Mouse (Mus musculus) adrenal gland, adult (tissue): ENCODE measurements around the gene Ndufb2.
A peak's percentile ranks its signal among the peaks of the same experiment; 100 is the strongest.

Source experiments
- DNase-seq, 2 experiments: peaks; one replicate each; pipeline ENCODE4 v3.0.0; 2022 to 2023; ENCODE audit warnings: low spot score in 1 of 2; ENCODE audit not compliant: inconsistent age in 2 of 2

Ndufb2 gene

DNA sequence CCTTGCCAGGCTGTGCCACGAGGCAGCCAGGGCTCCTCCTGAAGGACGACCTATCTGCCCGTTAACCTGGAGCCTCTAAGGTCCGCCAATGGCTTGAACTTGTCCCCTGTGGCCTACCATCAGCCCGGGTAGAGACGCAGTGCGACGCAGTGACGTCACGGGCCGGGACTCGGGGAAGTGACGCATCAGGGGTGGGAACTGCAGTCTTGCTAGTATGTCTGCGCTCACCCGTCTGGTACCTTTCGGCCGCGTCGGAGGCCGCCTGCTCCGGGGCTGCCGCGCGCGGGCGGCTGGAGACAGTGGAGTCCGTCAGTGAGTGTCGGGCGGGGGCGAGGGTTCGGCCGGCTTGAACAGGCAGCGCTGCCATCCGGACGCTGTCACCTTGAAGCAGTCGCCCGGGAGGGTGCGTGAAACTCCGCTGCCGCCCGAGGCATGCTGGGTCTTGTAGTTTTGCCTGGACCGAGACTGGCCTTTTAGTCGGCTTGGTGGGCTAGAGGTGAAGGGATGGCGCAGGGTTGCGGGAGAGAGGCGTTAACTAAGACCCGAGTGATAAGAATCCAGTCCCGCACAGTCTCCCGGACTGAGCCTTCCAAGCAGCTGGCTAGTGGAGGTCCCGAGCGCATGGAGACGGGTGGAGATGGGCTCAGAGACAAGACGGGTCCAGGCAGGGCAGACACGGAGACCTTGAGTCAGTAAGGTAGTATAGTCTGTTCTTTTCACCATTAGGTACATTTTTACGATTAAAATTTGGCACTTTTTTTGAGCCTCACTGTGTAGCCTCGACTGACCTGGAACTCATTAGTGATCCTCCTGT is at the start of gene Ndufb2:
Gene Ndufb2 (plus strand): TSS at position 174 of the 814 bp plus-strand sequence.
- DNase-seq: peak; percentile 96 to 99

DNA sequence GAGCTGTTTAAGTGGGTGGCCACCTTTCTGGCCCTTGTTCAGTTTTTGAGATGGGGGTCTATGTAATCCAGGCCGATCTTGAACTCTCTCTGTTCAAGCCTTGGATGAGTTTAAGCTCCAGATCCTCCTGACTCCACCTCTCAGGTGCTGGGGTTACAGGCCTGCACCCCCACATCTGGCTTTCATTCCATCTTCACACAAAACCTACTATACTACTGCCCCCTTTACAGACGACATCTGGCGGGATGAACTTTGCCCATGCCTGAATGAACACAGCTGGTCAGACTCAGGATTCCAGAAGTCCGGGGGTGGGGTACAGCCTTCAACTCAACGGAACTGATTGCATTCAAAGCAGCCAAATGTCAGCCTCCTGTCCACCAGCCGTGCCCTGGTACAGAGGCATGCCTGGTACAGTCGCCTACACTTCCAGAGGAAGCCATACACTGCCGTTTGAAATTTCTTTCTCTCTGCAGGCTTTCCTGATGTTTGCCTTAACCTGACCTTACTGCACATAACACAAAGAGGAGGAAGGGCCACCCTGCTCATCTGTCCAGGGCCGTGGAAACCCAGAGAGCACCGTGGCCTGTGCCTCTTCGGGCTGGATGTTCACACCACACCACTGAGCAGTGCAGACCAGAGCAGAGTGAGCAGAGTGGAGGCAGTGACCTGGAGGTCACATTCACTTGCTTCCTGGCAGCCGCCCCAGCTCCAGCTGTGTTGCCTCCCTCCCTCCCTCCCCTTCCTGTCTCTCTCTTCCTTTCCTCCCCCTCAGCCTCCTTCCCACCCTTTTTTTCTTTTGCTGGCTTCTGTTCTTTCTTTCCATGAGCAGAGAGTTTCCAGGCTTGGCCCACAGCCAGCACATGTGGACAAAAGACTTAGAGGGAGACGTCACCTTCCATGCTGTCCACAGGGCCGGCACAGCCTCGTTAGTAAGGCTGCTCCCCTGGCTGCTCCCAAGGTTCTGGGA is 49.5 kb upstream of the Ndufb2 start:
- peak; percentile 65 to 75 for DNase-seq

DNA sequence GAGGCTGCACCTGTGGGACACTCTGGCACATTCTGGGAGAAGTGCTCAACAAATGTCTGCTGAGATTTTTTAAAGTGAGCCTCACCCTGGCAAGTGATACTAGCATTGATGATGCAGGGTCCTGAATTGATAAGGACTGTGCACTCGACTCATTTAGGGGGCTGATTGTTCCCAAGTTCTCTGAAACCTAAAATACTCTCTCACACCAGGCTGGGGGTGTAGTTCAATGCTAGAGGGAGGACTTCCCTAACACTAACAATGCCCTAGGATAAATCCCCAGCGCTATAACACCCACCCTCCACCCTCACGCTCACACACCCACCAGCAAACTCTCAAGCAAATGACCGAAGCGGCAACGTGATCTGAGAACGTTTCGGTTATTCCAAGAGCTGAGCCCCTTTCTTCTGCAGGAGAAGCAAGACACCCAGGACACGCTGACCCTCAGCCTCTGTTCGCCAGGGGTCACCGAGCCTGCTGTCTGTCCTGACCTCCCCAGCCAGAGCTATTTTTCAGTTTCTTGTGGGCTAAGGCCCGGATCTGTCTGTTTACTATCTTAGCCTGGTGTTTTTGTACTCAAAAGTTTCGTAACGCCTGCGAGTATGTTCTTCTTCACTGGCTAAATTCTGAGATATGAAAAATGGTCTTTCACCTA is 48.5 kb upstream of the Ndufb2 start:
- no peak for DNase-seq

DNA sequence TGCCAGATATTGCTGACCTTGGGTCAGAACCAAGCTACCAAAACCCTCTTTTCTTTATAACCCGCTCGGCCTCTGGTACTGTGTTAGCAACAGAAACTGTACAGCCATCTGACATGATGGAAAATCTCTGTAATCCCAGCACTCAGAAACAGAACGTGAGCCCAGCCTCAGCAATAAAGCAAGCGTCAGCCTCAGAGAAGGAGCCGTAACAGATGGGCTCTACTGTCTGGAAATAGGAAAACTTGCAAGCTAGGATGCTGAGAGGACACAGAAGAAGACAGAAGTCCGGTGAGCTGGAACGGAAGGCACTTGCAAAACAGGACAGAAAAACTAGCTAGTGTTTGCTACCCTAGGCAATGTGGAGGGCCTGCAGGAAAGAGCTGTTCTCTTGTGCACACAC is 46.9 kb upstream of the Ndufb2 start:
- no peak for DNase-seq

DNA sequence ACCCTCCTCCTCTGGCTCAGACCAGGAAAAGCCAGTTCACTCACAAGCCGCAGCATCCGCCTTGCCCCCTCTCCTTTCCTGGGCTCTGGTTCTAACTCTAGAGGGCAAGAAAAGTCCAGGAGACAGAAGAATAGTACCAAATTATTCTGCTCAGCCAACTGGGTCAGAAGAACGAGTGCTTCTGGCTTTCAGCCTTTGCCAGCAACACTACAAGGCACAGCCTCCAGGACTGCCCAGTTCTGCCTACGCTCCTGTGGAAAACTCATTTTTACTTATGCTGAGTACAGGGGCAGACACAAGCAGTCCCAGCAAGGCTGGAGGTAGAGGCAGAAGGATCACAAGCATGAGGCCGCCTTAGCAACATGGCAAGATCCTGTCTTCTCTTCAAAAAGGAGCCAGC is 44.3 kb upstream of the Ndufb2 start:
- DNase-seq: no peak

DNA sequence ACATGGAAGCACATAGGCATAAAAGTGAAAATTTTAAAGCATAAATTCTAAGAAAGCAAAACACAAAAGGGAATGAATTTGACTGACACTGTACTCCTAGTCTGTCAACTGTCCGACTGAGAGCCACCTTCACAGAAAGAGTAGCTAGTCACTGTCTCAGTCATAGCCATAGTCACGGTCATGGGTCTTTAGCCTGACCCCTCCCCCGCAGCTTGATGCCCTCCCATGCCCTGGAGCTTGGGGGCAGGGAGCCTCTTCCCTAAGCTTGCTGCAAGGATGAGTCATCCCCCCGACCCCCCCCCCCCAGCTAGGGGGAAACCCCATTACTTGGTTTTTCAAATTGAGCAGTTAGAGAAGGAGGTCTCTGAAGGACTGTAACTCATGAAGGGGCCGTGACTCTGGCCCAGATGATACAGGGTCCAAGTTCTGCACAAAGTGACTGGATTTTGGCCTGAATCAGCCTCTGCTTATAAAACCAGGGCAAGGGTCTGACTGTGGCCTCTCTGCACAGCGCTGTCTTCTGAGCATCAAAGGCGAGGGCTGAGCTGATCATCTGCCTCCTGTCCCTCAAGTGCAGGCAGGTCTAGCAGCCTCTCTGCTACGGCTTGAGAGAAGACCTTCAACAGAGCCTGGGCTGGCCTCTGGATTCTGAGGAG is 40.3 kb upstream of the Ndufb2 start:
- peak; percentile 47 to 63 for DNase-seq

DNA sequence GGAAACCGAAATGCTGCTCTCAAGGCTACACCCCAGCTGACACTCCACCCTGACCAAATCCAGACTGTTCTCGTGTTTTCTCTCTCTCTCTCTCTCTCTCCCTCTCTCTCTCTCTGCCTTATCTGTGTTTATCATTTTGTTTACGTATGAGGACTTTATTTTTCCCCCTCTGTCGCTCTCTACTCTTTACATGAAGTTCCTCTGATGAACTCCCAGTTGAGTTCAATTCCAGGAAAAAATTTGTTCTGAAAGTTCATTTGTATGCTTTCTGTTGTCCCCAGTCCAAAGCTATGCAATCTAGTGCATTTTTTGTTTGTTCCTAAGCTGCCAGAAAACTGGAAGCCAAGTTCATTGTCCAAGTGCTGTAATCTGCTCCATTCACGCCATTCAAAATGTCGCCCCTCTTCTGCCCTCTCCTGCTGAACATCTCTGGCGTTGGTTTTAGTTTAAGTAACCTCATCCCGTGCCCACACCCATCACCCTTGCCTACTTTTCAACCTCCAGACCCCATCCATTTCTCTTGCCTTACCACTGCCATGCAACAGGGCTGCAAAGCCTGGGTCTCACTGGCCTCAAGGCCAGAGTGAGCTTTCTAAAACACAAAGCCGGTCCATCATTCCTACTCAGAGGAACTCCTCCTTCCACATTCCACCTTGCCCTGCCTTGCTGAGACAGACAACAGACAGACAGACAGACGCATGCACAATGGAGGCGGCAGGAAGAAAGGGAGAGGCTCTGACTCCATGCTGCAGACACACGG is 37.3 kb upstream of the Ndufb2 start:
- no peak for DNase-seq

DNA sequence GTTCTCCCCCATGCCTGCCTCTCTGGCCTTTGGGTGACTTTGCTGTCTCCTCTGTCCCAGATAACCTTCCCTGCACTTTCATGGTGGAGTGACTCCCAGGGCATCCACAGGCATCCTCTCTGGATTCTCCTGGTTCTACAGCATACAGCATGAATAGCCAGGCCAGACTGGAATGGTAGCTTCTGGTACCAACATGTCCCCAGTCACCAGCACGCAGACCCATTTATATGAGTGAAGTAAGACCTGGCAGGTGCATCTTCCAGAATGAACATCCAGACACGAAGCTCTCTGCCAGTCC is 36.8 kb upstream of the Ndufb2 start:
- no peak for DNase-seq

DNA sequence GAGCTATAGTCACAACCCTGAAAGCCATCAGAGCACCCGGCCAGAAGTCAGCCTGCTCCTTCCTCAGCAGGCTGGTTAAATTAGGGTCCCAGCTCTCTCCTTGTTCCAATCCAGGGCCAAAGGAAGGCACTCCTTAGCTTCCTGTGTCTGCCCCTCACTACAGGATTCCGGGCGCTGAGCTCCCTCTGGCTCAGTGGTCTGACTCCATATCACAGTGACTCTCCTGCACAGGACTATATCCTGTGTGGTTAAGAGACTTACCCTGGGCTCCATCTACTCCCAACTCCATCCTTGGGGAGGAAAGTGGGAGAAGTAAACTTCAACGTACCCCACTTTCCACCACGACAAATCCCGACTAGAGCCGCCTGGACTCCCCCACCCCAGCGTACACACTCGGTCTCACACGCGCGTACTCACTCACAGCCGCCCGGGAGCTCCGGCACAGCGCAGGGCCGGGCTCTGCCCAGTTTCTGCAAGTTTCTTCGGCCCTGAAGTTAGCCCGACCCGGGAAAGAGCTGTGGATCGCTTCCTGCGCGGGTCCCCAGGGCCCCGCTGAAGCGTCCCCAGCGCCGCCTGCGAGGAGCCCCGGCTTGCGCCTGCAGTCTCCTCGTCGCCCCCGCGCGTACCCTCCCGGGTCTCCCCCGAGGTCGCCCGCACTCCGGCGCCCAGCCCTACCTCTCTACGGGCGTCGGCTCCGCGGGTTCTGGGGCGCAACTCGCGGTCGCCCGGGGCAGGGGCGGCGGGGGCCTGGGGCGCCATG is 35.3 kb upstream of the Ndufb2 start:
- DNase-seq: peak; percentile 50 to 81

DNA sequence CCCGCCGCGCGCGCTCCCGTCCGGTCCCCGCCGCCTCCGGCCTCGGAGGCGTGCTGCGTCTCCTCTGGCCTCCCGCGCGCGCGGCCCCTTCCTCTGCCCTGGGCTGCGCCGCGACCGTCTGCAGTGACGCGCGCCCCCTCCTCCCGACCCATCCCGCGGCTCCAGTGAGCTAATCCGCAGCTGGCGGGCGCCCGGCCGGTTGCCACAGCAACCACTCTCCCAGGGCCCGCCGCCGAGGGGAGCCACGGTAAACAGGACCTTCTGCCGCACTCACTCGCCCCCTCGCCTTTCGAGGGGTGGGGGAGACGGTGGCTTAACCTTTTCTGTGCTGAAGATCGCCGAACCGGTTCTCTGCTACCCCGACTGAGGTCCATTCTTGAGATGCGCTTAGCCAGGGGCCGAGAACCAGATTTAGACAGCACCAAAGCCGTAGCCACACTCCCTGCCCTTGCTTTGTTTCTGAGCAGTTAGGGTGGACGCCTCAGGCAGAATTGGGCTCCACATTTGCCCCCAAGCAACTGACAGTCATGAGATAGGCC is 34.6 kb upstream of the Ndufb2 start, which contains the start of gene Dennd2a:
Gene Dennd2a (minus strand): TSS at position 145 of the 539 bp plus-strand sequence.
- DNase-seq: peak; percentile 72 to 86

DNA sequence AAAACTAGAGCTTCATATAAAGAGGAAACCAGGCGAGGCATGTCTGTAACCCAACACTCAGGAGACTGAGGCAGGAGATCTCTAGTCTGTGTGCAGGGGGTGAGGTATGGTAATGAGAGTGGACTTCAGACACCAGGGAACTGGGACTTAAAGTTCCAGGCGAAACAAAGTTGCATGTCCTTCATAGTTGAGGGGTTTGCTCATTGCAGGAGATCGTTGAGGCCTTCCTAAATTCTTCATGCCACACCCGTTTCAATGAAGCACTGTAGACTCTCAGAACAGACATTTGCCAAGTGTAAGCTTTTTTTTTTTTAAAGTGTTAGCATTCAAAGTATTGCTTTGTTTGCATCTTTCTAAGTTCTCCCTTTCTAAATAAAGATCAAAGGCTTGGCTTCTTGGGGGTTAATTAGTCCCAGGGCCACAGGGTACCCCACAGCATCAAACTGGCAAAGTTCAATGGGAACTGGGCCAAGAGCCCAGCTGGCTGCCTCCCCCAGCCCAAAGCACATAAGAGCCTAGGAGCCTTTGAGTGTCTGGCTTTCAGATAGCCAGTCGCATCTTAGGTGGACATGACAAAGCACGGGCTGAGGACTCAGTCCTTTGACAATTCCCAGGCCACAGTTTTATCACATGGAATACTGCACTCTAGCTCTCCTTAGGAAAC is 33.0 kb upstream of the Ndufb2 start:
- no peak for DNase-seq

DNA sequence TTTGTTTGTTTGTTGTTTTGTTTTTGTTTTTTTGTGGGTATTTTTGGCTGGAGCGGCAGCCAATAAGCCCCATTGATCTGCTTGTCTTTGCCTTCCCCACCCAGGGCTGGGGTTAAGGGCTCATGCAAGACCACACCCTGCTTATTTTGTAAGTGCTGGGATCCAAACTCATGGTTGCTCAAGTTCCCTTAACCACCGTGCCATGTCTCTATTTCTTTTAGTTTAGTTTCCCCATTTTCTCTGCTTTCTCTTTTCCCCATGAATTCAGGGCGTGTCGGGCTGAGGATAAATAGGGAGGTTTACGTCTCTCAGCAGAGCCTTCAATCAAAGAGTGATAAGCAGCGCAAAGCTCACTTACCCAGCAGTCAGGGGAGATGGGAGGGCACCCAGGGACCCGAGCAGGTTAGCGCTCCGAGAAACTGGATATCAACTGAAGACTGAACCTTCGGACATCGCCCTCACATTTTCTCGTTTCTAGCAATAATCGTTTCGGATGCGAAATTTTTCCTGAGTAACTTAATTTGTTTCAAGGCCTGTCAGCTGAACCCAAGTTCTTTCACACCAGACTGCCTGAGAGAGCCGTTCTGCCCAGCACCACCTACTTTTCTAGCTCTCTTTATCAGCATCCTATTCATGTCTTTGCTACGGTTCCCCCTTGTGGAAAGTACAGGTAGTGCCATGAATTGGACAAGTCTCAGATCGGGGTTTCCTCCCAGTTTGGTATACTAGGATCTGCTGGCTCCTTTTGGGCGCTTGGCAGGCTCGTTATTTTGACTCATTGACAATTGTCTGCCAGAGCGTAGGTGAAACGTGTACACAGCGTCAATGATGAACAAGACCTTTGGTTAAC is 30.0 kb upstream of the Ndufb2 start:
- DNase-seq: peak; percentile 77 to 95

DNA sequence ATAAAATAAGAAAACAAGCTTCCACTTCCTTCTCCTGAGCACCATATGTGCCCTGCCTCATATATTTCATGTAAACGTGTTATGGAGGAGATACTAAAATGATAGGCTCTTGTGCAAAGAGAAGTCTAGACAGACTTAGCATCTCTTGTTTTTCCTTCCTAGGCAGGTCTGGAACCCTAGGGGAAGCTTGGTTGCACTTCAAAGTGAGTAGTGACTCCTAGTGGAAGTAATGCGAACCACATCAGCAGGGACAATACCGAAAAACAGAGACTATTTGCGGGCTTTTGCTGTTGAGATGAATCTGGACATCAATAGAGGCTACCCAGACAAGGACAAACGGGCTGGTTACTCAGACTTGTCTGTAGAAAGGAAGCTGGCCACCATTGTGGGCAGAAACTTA is 24.8 kb upstream of the Ndufb2 start:
- peak in 1 of 2 experiments; percentile 70 for DNase-seq

DNA sequence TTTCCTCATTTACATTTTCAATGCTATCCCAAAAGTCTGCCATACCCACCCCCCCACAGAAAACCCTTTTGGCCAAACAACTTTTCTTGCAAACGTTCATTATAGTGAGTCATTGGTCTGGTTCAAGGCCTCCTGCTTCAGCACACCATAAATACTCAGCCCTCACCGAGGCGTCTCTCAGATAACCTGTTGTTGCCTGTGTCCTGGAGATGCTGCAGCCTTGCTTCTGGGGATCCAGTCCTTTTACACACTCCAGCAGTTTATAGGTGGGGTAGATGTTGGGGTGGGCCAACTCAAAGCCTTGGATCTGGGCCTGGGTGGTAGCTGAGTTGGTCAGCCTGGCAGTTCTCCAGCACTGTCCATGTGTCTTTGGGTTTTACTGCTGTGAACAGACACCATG is 21.9 kb upstream of the Ndufb2 start:
- peak; percentile 65 to 84 for DNase-seq

DNA sequence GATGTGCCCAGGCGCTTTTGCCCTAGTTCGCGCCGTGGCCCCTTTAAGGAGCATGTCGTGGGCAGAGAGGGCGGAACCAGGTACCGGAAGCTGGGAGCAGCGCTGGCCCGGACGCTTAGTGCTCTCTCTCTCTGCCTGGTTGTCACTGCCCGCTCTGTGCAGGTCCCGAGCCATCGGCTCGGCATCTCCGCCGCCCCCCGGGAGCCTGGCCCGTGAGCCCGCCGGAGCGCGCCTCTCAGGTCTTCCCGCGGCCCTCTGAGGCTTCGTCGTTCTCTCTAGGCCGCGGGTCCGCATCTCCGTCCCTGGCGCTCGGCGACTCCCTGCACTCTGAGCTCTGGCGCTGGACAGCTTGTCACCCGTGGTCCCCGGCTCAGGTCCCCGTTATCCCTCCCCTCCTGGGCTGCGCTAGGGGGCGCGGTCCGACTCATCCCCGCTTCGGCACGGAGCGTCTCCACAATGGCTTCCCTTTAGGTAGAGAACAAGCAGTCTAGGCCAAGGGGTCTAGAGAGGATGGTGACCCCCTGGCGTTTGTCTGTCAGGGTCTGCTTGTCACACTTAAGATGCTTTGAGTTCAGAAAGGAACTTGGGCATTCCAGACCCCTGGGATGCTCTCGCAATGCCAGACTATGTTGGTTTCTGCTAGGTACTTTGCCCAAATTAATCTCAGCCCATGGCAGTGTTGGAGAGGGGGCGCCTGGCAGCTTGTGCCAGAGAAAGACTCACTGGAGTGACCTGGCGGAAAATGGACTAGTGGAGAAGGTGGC is 18.4 kb upstream of the Ndufb2 start, which contains the start of gene Adck2:
Gene Adck2 (plus strand): TSS at position 83 of the 764 bp plus-strand sequence.
- peak; percentile 88 to 95 for DNase-seq

DNA sequence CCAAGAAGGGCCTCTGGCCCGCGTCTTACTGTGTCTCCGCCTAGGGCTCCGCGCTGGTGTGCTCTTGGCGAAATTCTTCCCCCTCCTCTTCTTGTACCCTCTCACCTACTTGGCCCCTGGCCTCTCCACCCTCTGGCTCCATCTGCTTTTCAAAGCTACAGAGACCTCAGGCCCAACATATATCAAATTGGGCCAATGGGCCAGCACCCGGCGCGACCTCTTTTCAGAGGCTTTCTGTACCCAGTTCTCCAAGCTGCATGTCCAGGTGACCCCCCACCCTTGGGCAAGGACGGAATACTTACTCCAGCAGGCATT is 17.9 kb upstream of the Ndufb2 start:
- peak in 1 of 2 experiments; percentile 46 for DNase-seq

DNA sequence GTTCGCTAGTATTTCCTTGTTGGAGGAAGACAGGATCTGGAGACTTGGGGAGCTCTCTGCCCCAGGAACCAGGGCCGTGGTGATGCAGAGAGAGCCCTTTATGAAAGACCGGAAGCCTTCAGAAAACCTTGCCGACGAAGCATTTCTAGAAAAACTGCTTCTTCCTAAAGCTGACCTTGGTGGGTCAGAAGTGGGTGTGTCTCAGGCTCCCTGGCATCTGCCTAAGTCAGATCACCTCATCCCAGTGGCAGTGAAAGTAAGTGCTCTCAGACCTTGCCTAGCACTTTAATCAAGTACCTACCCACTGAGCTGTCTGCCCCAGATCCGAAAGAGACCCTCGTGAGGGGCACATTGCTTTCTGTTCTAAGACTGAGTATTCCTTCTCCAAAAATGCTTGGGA is 17.4 kb upstream of the Ndufb2 start:
- no peak for DNase-seq
